Mouse (Mus musculus) liver, embryonic 14.5 days (tissue): ENCODE measurements around the gene Trp53bp2. TPM values are rescaled to one million over a fixed set of nuclear protein-coding genes. Genes with fewer than 3 reads are reported as not detected.

Experiments used
- ATAC-seq: fragments of 200-750 bp; cut with Nextera tagmentation; 2 replicates; pipeline ENCODE4 v1.8.0; 2017; ENCODE audit warnings: moderate number of reproducible peaks, mild to moderate bottlenecking, moderate library complexity; ENCODE audit not compliant: insufficient read depth
- DNase-seq, 3 experiments: peaks; one replicate each; pipeline ENCODE4 v3.0.0-alpha.2; 2012 to 2013; ENCODE audit warnings: low read depth in 3 of 3, low spot score in 3 of 3
- H3K27ac ChIP-seq: fragments of 300-500 bp; sonication (generic); 2 replicates; pipeline ENCODE4 v1.5.1; 2014; ENCODE audit warnings: moderate library complexity, mild to moderate bottlenecking, control low read depth, inconsistent platforms
- H3K27me3 ChIP-seq: fragments of 300-500 bp; sonication (generic); 2 replicates; pipeline ENCODE4 v1.6.1; 2014; ENCODE audit warnings: mild to moderate bottlenecking, low read length, moderate library complexity; ENCODE audit not compliant: control insufficient read depth, insufficient read depth
- H3K36me3 ChIP-seq: fragments of 300-500 bp; sonication (generic); replicated peaks from 2 replicates; pipeline ENCODE4 v1.6.1; 2014; ENCODE audit warnings: low read depth; ENCODE audit not compliant: control insufficient read depth, insufficient read depth
- H3K4me1 ChIP-seq, 2 experiments: fragments of 200-500 bp in 1 of 2; fragments of 300-500 bp in 1 of 2; sonication (generic) in 1 of 2; replicated peaks; 2 replicates each; pipeline ENCODE4 v1.6.1; 2012 to 2014; ENCODE audit warnings: antibody characterized with exemption in 1 of 2, inconsistent platforms in 1 of 2, low read length in 1 of 2; ENCODE audit not compliant: control insufficient read depth in 2 of 2, insufficient read depth in 2 of 2
- H3K4me2 ChIP-seq: fragments of 300-500 bp; sonication (generic); 2 replicates; pipeline ENCODE4 v1.6.1; 2014; ENCODE audit warnings: low read depth, mild to moderate bottlenecking, control low read depth, moderate library complexity
- H3K4me3 ChIP-seq, 2 experiments: fragments of 200-500 bp in 1 of 2; fragments of 300-500 bp in 1 of 2; sonication (generic) in 1 of 2; 2 replicates each; pipeline ENCODE4 v1.5.1; 2012 to 2014; ENCODE audit warnings: low read depth in 2 of 2, low read length in 2 of 2, mild to moderate bottlenecking in 2 of 2, control low read depth in 1 of 2, inconsistent platforms in 1 of 2, moderate library complexity in 1 of 2; ENCODE audit not compliant: insufficient read depth in 1 of 2
- H3K9ac ChIP-seq: fragments of 300-500 bp; sonication (generic); replicated peaks from 2 replicates; pipeline ENCODE4 v1.6.1; 2014; ENCODE audit warnings: mild to moderate bottlenecking, control low read depth, moderate library complexity
- H3K9me3 ChIP-seq: fragments of 300-500 bp; sonication (generic); 2 replicates; pipeline ENCODE4 v1.6.1; 2016; ENCODE audit warnings: low read length, mixed read lengths; ENCODE audit not compliant: control insufficient read depth
- CTCF ChIP-seq: IDR thresholded peaks from 2 replicates; pipeline ENCODE4 v1.5.1; 2016; ENCODE audit warnings: antibody characterized with exemption, low read depth, control low read depth
- EP300 ChIP-seq: IDR thresholded peaks from 2 replicates; pipeline ENCODE4 v1.6.1; 2016; ENCODE audit warnings: antibody characterized with exemption, low read depth
- WGBS: fragments of 180-500 bp; shearing (Covaris S2); extraction: QIAGEN DNeasy Blood & Tissue Kit; methylation state at CpG from one replicate; pipeline ENCODE4 v1.1.7; 2014; ENCODE audit not compliant: insufficient replicate concordance; 5-methylcytosine and 5-hydroxymethylcytosine counted together
- polyA plus RNA-seq, 2 experiments: library from polyadenylated mRNA; depleted of rRNA in 1 of 2; stranded (reverse) in 1 of 2; unstranded in 1 of 2; fragments of >200 nt; fragmentation: Nextera tagmentation in 1 of 2; extraction: Ambion mirVana in 1 of 2; gene quantifications; 2 replicates each; pipeline versions ENCODE4 v1.2.1 to v1.2.3; 2012 to 2014

Gene Trp53bp2
- polyA plus RNA-seq, 2 experiments = 2.5 to 2.7 TPM

- Histone ChIP-seq H3K36me3 (no peaks in the 10 kb centered on the region), H3K4me3 (no peak overlapping the region), H3K27me3 (no peaks in the 10 kb centered on the region), H3K4me2 (no peak overlapping the region), H3K27ac (no peak overlapping the region), H3K9me3 (no peaks in the 10 kb centered on the region), H3K9ac (no peak overlapping the region), H3K4me1 (peaks cover 0 to 3% of the 10 kb centered on the region in 2 experiments; a peak in 3 of 4 replicates)
- ATAC-seq = no peak
- DNase-seq = no peak
- TF ChIP-seq CTCF (no peak), EP300 (no peak)
- 85% methylated on average over 1 of the region's 1 CpGs for WGBS
Observed at GRCm38 (mm10) chr1:182427426-182427825, 18.5 kb downstream of the Trp53bp2 start.

GRCm38 (mm10) chr1:182429826-182430225 lies 20.9 kb downstream of the Trp53bp2 start:
- H3K36me3 ChIP-seq = no peaks in the 10 kb centered on the region
- WGBS = 59% methylated on average over 3 of the region's 3 CpGs
- TF ChIP-seq CTCF = no peak
- TF ChIP-seq EP300 = no peak
- DNase-seq (no peak), ATAC-seq (no peak)
- H3K4me1 ChIP-seq = peaks cover 0 to 3% of the 10 kb centered on the region in 2 experiments; a peak in 3 of 4 replicates
- H3K27ac ChIP-seq = no peak overlapping the region
- H3K9ac ChIP-seq = no peak overlapping the region
- H3K4me2 ChIP-seq = no peak overlapping the region
- no peak overlapping the region for H3K4me3 ChIP-seq
- H3K9me3 ChIP-seq = no peaks in the 10 kb centered on the region
- no peaks in the 10 kb centered on the region for H3K27me3 ChIP-seq

- H3K4me2 ChIP-seq = no peak overlapping the region
- peaks cover 0 to 3% of the 10 kb centered on the region in 2 experiments; a peak in 3 of 4 replicates for H3K4me1 ChIP-seq
- DNase-seq = no peak
- no peaks in the 10 kb centered on the region for H3K36me3 ChIP-seq
- no peak overlapping the region for H3K4me3 ChIP-seq
- no peak overlapping the region for H3K27ac ChIP-seq
- H3K27me3 ChIP-seq = no peaks in the 10 kb centered on the region
- TF ChIP-seq CTCF (no peak), EP300 (no peak)
- H3K9me3 ChIP-seq = no peaks in the 10 kb centered on the region
- H3K9ac ChIP-seq = no peak overlapping the region
- 79% methylated on average over 2 of the region's 2 CpGs for WGBS
- no peak for ATAC-seq
Observed at GRCm38 (mm10) chr1:182430676-182431075, 21.7 kb downstream of the Trp53bp2 start.

- Histone ChIP-seq H3K27me3 (no peaks in the 10 kb centered on the region), H3K4me2 (no peak overlapping the region), H3K9me3 (no peaks in the 10 kb centered on the region), H3K9ac (no peak overlapping the region), H3K4me1 (no peaks in the 10 kb centered on the region; a peak in 1 of 4 replicates), H3K36me3 (no peaks in the 10 kb centered on the region), H3K4me3 (no peak overlapping the region), H3K27ac (no peak overlapping the region)
- TF ChIP-seq EP300 (no peak), CTCF (no peak)
- WGBS = 61% methylated on average over 3 of the region's 3 CpGs
- DNase-seq (no peak), ATAC-seq (no peak)
Observed at GRCm38 (mm10) chr1:182432059-182432458, 23.1 kb downstream of the Trp53bp2 start.

- no peak overlapping the region for H3K4me3 ChIP-seq
- no peak overlapping the region for H3K9ac ChIP-seq
- no peak for TF ChIP-seq EP300
- TF ChIP-seq CTCF = no peak
- H3K4me1 ChIP-seq = no peaks in the 10 kb centered on the region
- no peak overlapping the region for H3K27ac ChIP-seq
- WGBS = 68% methylated on average over 5 of the region's 5 CpGs
- no peak overlapping the region for H3K4me2 ChIP-seq
- DNase-seq (no peak), ATAC-seq (no peak)
- no peaks in the 10 kb centered on the region for H3K27me3 ChIP-seq
- H3K36me3 ChIP-seq = no peaks in the 10 kb centered on the region
- no peaks in the 10 kb centered on the region for H3K9me3 ChIP-seq
Observed at GRCm38 (mm10) chr1:182436746-182437145, 27.8 kb downstream of the Trp53bp2 start.
